Mouse (Mus musculus) splenic B cell, adult 2 months (primary cell): Measurements from ENCODE around the gene D430019H16Rik.

ENCODE experiments used
- DNase-seq: peaks from one replicate; pipeline ENCODE4 v3.0.0-alpha.2; 2011; ENCODE audit warnings: low read depth, low spot score
- H3K27me3 ChIP-seq: 2 replicates; pipeline ENCODE4 v1.6.1; 2012; ENCODE audit warnings: mild to moderate bottlenecking, low read length, moderate library complexity, mixed read lengths; ENCODE audit not compliant: control insufficient read depth, poor library complexity, insufficient read depth, severe bottlenecking
- H3K36me3 ChIP-seq: 2 replicates; pipeline ENCODE4 v1.6.1; 2012; ENCODE audit warnings: mild to moderate bottlenecking, low read length, moderate library complexity, mixed read lengths; ENCODE audit not compliant: control insufficient read depth, poor library complexity, insufficient read depth, severe bottlenecking

The D430019H16Rik gene

DNA sequence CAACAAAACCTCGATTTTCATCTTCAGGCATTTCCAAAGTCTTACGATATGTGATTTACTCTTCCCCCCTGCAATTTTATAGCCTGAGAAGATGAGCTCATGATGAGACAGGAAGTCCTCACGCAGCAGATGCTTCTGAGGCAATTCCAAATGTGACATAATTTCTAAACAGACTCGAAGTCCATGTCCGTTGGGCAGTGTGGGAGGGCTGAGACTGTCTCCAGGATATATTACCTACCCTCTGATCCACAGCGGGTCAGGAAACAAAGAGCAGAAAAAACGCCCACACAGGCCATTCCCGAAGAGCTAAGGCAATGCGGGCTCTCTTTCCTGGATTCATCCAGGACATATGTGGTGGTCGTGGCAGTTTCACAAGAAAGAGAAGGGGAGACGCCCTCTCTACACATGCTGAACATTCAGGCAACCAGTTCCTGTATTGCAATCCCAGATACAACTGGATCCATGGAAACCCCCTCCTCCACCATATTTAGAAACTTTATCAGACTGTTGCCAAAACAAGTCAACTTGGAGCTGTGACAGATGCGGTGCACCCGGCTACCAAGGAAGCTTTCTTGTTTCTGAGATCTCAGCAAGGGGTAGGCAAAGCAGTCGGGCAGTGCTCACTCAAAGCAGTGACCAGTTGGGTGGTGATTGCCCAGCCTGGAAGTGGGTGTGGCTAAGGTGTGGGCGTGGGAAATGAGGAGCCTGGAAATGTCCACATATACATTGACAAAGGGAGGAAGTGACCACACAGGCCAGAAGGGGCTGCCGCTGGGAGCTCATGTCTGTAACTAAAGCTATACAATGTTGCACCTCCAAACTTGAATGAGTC lies 58.2 kb downstream of the D430019H16Rik start:
- H3K27me3 ChIP-seq: no peaks in the 10 kb centered on the region
- DNase-seq: no peak
- H3K36me3 ChIP-seq: no peaks in the 10 kb centered on the region

DNA sequence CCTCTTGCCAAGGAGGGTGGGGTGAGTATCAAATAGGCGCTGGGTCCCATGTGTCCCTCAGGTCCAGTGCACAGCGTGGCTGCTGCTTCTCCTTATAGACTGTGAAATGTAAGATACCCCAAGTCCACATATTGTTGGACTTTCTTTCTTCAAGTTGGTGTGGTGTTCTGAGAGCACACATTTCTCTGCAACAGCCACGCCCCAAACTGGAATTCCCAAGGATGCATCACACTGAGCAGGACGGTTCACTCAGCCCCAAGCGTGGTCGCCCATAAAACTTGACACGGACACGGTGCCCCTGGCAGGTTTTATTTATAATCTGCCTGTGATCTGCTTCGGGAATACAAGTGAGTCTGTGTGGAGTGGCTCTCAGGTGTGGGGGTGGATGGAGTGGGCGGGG lies 60.5 kb downstream of the D430019H16Rik start:
- no peak for DNase-seq
- H3K27me3 ChIP-seq: no peaks in the 10 kb centered on the region
- no peaks in the 10 kb centered on the region for H3K36me3 ChIP-seq

DNA sequence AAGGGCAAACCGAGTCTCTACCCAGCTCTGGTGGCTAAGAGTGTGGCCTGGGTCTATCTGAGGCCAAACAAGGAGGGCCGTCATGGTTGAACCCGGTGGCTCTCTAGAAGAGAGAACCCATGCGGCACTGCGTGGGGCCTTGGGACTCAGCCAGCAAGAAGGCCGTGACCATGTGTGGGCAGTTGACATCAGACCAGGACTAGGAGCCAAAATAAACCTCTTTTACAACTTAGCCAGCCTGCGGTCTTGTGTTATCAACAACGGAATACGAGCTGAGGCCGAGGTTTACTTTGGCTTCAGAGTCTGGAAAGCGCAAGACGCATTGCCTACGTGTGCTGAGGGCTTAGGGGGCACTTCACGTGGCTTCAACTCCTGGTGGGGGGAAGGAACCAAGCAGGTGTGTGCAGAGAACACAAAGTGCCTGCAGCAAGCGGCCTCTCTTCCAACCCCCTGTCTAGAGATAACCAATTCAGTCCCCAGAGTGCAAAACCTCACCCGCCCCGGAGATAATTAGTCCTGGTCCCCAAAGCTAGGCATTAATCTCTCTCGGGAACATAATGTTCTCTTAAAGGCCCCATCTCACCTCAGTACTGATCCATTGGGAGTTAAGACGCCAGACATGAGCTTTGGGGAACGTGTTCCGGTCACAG lies 63.5 kb downstream of the D430019H16Rik start:
- DNase-seq: no peak

GRCm38 (mm10) chr12:105519851-105520250 lies 66.2 kb downstream of the D430019H16Rik start:
- DNase-seq: no peak
- Histone ChIP-seq H3K36me3 (no peaks in the 10 kb centered on the region), H3K27me3 (no peaks in the 10 kb centered on the region)

More for the DNA sequence above, 63.5 kb downstream of the D430019H16Rik start:
- Histone ChIP-seq H3K36me3 (no peaks in the 10 kb centered on the region), H3K27me3 (no peaks in the 10 kb centered on the region)

- no peaks in the 10 kb centered on the region for H3K27me3 ChIP-seq
- no peaks in the 10 kb centered on the region for H3K36me3 ChIP-seq
- no peak for DNase-seq
Measured at GRCm38 (mm10) chr12:105521170-105521762, 67.6 kb downstream of the D430019H16Rik start.

- Histone ChIP-seq H3K27me3 (no peaks in the 10 kb centered on the region), H3K36me3 (no peaks in the 10 kb centered on the region)
- no peak for DNase-seq
Measured at GRCm38 (mm10) chr12:105523737-105524136, 70.1 kb downstream of the D430019H16Rik start.

DNA sequence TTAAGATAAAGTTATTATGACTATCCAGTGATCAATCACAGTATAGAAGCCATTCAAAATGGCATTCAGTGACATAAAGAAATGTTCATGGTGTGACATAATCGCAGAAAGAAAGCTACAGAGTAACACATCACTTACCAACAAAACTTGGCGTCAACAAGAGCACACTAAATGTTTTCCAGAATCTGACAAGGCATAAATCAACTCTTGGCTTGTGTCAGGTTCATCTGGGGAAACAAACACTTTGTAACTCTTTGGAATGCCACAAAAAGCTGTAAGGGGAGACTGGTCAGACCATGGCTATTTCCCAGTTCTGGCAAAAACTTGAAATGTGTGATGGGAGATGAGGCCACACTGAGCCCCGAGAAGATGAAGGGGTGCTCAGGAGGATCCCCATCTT lies 72.5 kb downstream of the D430019H16Rik start:
- DNase-seq: no peak
- Histone ChIP-seq H3K36me3 (no peaks in the 10 kb centered on the region), H3K27me3 (no peaks in the 10 kb centered on the region)

- Histone ChIP-seq H3K36me3 (no peaks in the 10 kb centered on the region), H3K27me3 (no peaks in the 10 kb centered on the region)
- no peak for DNase-seq
Measured at GRCm38 (mm10) chr12:105526829-105527228, 73.2 kb downstream of the D430019H16Rik start.

DNA sequence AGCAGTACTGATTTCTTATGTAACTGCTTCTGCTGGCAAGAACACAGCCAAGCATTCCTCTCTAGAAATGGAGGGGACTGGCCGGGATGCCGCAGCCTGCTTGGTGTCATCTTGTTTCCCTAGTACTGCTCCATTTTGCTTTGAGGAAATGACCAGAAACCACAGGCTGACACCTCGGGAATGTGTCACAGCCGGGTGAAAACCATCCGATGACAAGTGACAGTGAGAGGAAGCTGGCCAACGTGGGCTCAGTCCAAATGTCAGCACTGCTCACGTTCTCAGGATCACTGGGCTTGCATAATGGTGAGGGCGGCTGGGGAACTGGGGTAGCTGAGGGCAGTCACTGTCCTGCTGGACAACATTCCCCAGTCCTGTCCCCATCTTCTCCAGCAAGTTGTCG lies 75.9 kb downstream of the D430019H16Rik start:
- DNase-seq: no peak
- H3K27me3 ChIP-seq: no peaks in the 10 kb centered on the region
- H3K36me3 ChIP-seq: no peaks in the 10 kb centered on the region

DNA sequence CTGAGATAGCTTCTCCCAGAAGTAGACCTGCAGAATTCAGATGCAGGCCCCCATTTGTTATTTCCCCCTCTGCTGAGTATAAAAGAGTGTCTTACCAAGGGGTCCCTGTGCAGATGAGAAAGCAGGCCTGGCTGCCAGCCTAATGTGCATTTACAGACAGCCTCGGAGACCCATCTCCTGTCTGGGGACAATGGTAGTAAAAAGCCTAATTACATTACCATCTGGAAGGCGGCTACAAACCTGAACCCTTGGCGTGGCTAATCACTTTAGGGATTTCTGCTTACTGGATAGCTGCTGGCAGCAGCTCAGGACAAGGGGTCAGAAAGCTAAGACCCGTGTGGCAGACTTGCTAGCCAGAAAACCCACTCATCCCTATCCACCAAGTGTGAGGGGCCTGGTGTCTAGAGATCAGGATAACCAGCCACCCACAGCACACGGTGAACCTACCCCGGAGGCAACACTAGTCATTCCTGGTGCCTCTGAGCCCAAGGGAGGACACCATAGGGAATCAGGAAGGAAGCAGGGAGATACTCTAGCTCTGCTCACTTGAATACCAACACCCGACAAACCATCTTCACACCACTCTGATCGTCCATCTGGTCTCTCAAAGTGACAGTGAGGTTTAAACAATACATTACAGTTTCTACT lies 78.2 kb downstream of the D430019H16Rik start:
- Histone ChIP-seq H3K27me3 (no peaks in the 10 kb centered on the region), H3K36me3 (no peaks in the 10 kb centered on the region)
- no peak for DNase-seq

DNA sequence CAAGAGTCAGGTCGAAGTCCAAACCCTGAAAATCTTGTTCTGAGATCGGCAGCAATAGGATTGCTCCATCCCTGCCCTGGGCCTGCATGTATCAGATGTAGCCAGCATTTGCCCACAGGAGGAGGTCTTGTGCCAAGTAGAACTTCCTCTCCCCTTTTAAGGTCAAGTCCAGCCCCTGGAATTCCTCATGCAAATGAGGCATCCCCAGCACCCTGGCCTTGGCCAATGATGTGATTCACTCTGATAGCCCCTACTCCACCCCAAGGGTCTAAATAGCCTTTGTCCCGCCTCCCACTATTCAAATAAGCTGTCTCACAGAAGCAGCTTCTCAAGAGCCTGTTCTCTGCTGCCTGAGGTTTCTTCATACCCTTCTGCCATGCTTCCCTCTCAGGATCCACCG lies 81.2 kb downstream of the D430019H16Rik start:
- no peaks in the 10 kb centered on the region for H3K36me3 ChIP-seq
- no peaks in the 10 kb centered on the region for H3K27me3 ChIP-seq
- no peak for DNase-seq

DNA sequence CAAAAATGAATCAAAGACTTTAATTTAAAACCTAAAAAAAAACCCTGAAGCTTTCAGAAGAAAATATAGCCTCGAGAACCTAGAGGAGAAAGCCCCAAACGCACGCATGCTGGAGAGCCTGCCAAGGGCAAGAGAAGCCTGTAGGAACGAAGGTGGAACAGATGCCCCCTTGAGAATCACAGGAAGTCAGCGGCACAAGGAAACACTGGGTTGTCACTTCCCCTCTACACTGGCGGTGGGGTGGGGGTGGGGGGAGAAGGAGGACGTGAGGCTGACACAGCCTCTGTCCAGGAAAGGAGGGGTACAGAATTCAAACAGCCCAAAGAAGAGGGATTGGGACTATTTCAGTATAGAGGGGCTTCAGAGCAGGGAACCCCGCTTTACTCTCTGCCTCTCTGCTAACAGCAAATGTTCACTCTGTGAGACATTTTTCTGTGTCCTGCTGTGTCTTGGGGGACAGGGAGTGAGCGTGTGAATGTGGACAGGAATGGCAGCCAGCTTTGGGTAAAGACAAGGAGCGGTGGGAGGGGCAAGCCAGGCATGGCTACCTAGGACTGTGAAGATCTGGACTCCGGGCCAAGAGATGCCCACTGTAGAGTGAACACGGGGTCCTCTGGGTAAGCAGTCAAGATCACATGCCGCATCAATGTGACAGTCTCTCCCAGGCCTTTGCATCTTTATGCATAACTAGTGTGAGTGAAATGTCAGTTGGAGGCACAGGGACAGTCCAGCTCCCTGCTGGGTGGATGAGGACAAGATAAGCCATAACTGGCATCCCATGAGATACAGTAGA lies 82.5 kb downstream of the D430019H16Rik start:
- no peaks in the 10 kb centered on the region for H3K36me3 ChIP-seq
- H3K27me3 ChIP-seq: no peaks in the 10 kb centered on the region
- DNase-seq: no peak

- Histone ChIP-seq H3K27me3 (no peaks in the 10 kb centered on the region), H3K36me3 (no peaks in the 10 kb centered on the region)
- DNase-seq: no peak
Measured at GRCm38 (mm10) chr12:105537162-105537561, 83.5 kb downstream of the D430019H16Rik start.

GRCm38 (mm10) chr12:105539649-105540048 lies 86.0 kb downstream of the D430019H16Rik start:
- H3K36me3 ChIP-seq: no peaks in the 10 kb centered on the region

More at GRCm38 (mm10) chr12:105539649-105540048, 86.0 kb downstream of the D430019H16Rik start:
- no peak for DNase-seq
- H3K27me3 ChIP-seq: no peaks in the 10 kb centered on the region
